Mouse (Mus musculus) heart, embryonic 16.5 days (tissue): ENCODE data around the gene Pla2g1b. TPM values are rescaled to one million over a fixed set of nuclear protein-coding genes. Genes with fewer than 3 reads are reported as not detected.

Source experiments
- ATAC-seq: fragments of 200-750 bp; cut with Nextera tagmentation; replicated peaks from 2 replicates; pipeline ENCODE4 v1.8.0; 2017; ENCODE audit warnings: moderate number of reproducible peaks; ENCODE audit not compliant: insufficient read depth, low FRiP score; ENCODE audit errors: extremely low read depth
- H3K27ac ChIP-seq: fragments of 300-500 bp; sonication (generic); 2 replicates; pipeline ENCODE4 v1.5.1; 2014; ENCODE audit warnings: mild to moderate bottlenecking, low read length, control low read depth, moderate library complexity
- H3K27me3 ChIP-seq: fragments of 300-500 bp; sonication (generic); 2 replicates; pipeline ENCODE4 v1.6.1; 2014; ENCODE audit warnings: low read length, mixed read lengths; ENCODE audit not compliant: control insufficient read depth, insufficient read depth
- H3K36me3 ChIP-seq: fragments of 300-500 bp; sonication (generic); 2 replicates; pipeline ENCODE4 v1.6.1; 2014; ENCODE audit not compliant: control insufficient read depth, insufficient read depth
- H3K4me1 ChIP-seq: fragments of 300-500 bp; sonication (generic); 2 replicates; pipeline ENCODE4 v1.6.1; 2014; ENCODE audit warnings: low read length, mixed read lengths; ENCODE audit not compliant: control insufficient read depth, insufficient read depth
- H3K4me2 ChIP-seq: fragments of 300-500 bp; sonication (generic); 2 replicates; pipeline ENCODE4 v1.6.1; 2014; ENCODE audit warnings: low read depth, mild to moderate bottlenecking, control low read depth, low read length
- H3K4me3 ChIP-seq: fragments of 300-500 bp; sonication (generic); 2 replicates; pipeline ENCODE4 v1.5.1; 2014; ENCODE audit warnings: mild to moderate bottlenecking, control low read depth, low read length
- H3K9ac ChIP-seq: fragments of 300-500 bp; sonication (generic); 2 replicates; pipeline ENCODE4 v1.6.1; 2014; ENCODE audit warnings: low read length, control low read depth
- H3K9me3 ChIP-seq: fragments of 300-500 bp; sonication (generic); replicated peaks from 2 replicates; pipeline ENCODE4 v1.6.1; 2016; ENCODE audit warnings: low read length; ENCODE audit not compliant: control insufficient read depth
- WGBS: fragments of 180-500 bp; shearing (Covaris S2); extraction: QIAGEN DNeasy Blood & Tissue Kit; methylation state at CpG from one replicate; pipeline ENCODE4 v1.1.7; 2014; 5-methylcytosine and 5-hydroxymethylcytosine counted together
- polyA plus RNA-seq: library from polyadenylated mRNA; unstranded; fragments of >200 nt; fragmentation: Nextera tagmentation; extraction: Ambion mirVana; gene quantifications from 2 replicates; pipeline ENCODE4 v1.2.1, GENCODE M21; 2015

Gene Pla2g1b
- polyA plus RNA-seq, 1 experiment from 2014 or later: 0.46 TPM

- WGBS: 15% methylated on average over 15 of the region's 15 CpGs
- H3K4me3 ChIP-seq: peak overlapping the region; percentile 1; the same call in 1 of the 2 replicates
- H3K4me1 ChIP-seq: peaks cover 54% of the 10 kb centered on the region
- ATAC-seq: peak; percentile 46; the same call in 1 of the 2 replicates
- H3K27me3 ChIP-seq: no peaks in the 10 kb centered on the region
- peak overlapping the region; percentile 45 for H3K4me2 ChIP-seq
- H3K27ac ChIP-seq: peak overlapping the region; percentile 75
- no peaks in the 10 kb centered on the region for H3K9me3 ChIP-seq
- peak overlapping the region; percentile 54 for H3K9ac ChIP-seq
- H3K36me3 ChIP-seq: no peaks in the 10 kb centered on the region
These were observed 57.9 kb downstream of the Pla2g1b start for GRCm38 (mm10) chr5:115523971-115524370.

Other genes starting within 250 kb of the Pla2g1b start
- gene Pop5, start 230.4 kb upstream of the Pla2g1b start, polyA plus RNA-seq: 70.5 and 76.5 TPM in 2 replicates
- gene Rnf10, start 193.4 kb upstream of the Pla2g1b start, polyA plus RNA-seq: 126 and 133 TPM in 2 replicates
- gene Coq5, start 186.6 kb upstream of the Pla2g1b start, polyA plus RNA-seq: 91.0 and 95.7 TPM in 2 replicates
- gene Dynll1, start 165.3 kb upstream of the Pla2g1b start, polyA plus RNA-seq: 1,055 and 1,099 TPM in 2 replicates
- gene Srsf9, start 139.1 kb upstream of the Pla2g1b start, polyA plus RNA-seq: 94.3 and 131 TPM in 2 replicates
- gene Gatc, start 125.1 kb upstream of the Pla2g1b start, polyA plus RNA-seq: 22.4 and 24.6 TPM in 2 replicates
- gene Triap1, start 125.0 kb upstream of the Pla2g1b start, polyA plus RNA-seq: 39.2 and 40.2 TPM in 2 replicates
- gene Cox6a1, start 117.3 kb upstream of the Pla2g1b start, polyA plus RNA-seq: 1,358 and 1,596 TPM in 2 replicates
- 1.1 and 1.8 TPM in 2 replicates for gene Msi1, start 36.7 kb upstream of the Pla2g1b start, polyA plus RNA-seq
- gene Sirt4, start 18.5 kb downstream of the Pla2g1b start, polyA plus RNA-seq: 18.7 and 24.0 TPM in 2 replicates
- 39.1 and 40.6 TPM in 2 replicates for gene Pxn, start 40.4 kb downstream of the Pla2g1b start, polyA plus RNA-seq
- 1,003 and 1,029 TPM in 2 replicates for gene Rplp0, start 93.2 kb downstream of the Pla2g1b start, polyA plus RNA-seq
- 20.9 and 27.6 TPM in 2 replicates for gene Gcn1l1, start 99.0 kb downstream of the Pla2g1b start, polyA plus RNA-seq
- 11.0 and 17.5 TPM in 2 replicates for gene Rab35, start 165.6 kb downstream of the Pla2g1b start, polyA plus RNA-seq